In genomic region chr1:90972911-90973573, GRCm38 (mm10) we compare ENCODE assay signal across 8 mouse cellular contexts. TPM values are rescaled to one million over a fixed set of nuclear protein-coding genes. Genes with fewer than 3 reads are reported as not detected.
A peak's percentile ranks its signal among the peaks of the same experiment; 100 is the strongest.
DNase-seq lines count a peak whose midpoint lies in the region; ATAC-seq and TF ChIP-seq lines count a peak whose summit lies in the region.

No protein-coding gene starts in this region.

- DNase-seq in Patski (ENCODE audit: low read depth, low spot score): peak; percentile 72
- DNase-seq in cerebellum, postnatal 14 days: peak; percentile 98 to 99
- DNase-seq in frontal cortex, postnatal 36 days (ENCODE audit: low spot score in 2 of 2): peak; percentile 95 to 97
- peak; percentile 82 for DNase-seq in left cerebral cortex, adult 11 months (ENCODE audit: low spot score)
- DNase-seq in right cerebral cortex, adult 2 months (ENCODE audit: low spot score in 2 of 2): peak; percentile 95 to 99
- peak; percentile 98 for DNase-seq in urinary bladder, postnatal 14 days (ENCODE audit: low spot score)

- H3K36me3 ChIP-seq in hindbrain, embryonic 15.5 days: no peaks in the 10 kb centered on the region
- H3K36me3 ChIP-seq in megakaryocyte, embryonic 14.5 days (replicated peaks; ENCODE audit: low read length): no peaks in the 10 kb centered on the region

- no peak overlapping the region for H3K4me2 ChIP-seq in hindbrain, embryonic 15.5 days

- peaks cover 31% of the 10 kb centered on the region for H3K4me1 ChIP-seq in hindbrain, embryonic 15.5 days (replicated peaks)
- H3K4me1 ChIP-seq in megakaryocyte, embryonic 14.5 days: peaks cover 84% of the 10 kb centered on the region

- no peak overlapping the region for H3K27ac ChIP-seq in hindbrain, embryonic 15.5 days (replicated peaks)

- H3K9ac ChIP-seq in hindbrain, embryonic 15.5 days: no peak overlapping the region

- peak; percentile 40 for ATAC-seq in Patski
- ATAC-seq in hindbrain, embryonic 15.5 days (ENCODE audit: low FRiP score, low read depth): peak; percentile 83

- no peaks in the 10 kb centered on the region for H3K27me3 ChIP-seq in Patski
- 0 out of 2 replicates have a peak, but pooled peaks cover 7% of the 10 kb centered on the region for H3K27me3 ChIP-seq in hindbrain, embryonic 15.5 days
- peaks cover 15% of the 10 kb centered on the region for H3K27me3 ChIP-seq in megakaryocyte, embryonic 14.5 days (replicated peaks)

- CTCF ChIA-PET in Patski (lab: Charles Lee): interaction anchor here (0.8 to 4.0 kb wide), 21 partner anchors 10 to 451 kb away, joined by 3 to 36 read pairs (median 3); partner anchors contain the start of gene Ramp1

- no peaks in the 10 kb centered on the region for H3K9me3 ChIP-seq in hindbrain, embryonic 15.5 days
- H3K9me3 ChIP-seq in megakaryocyte, embryonic 14.5 days: no peaks in the 10 kb centered on the region

- H3K4me3 ChIP-seq in hindbrain, embryonic 15.5 days: no peak overlapping the region
- peak overlapping the region; percentile 83 for H3K4me3 ChIP-seq in megakaryocyte, embryonic 14.5 days (replicated peaks)

- POLR2A ChIA-PET in Patski (lab: Charles Lee): interaction anchor here (0.8 to 2.7 kb wide), 3 partner anchors 123 to 129 kb away, joined by 3 to 8 read pairs (median 5); no protein-coding TSS in a partner anchor

- in situ Hi-C loops in Patski (cut with MboI; ENCODE audit: low pct_unique_long_range_greater_than_20kb): loop anchor here (10.0 kb wide), 3 partner anchors 202 to 402 kb away; partner anchors contain the start of gene Ramp1

- TF ChIP-seq CTCF in Patski (IDR thresholded peaks at IDR 0.05): no peak

- WGBS in hindbrain, embryonic 15.5 days: 17% methylated on average over 9 of the region's 9 CpGs

RNA-seq across cellular contexts. Expression of gene Rab17, which starts 3.6 kb away (rescaled TPM):
- polyA plus RNA-seq in Patski (2021): 1.3 TPM
- 0.10 and 0.17 TPM in 2 replicates for polyA plus RNA-seq in hindbrain, embryonic 15.5 days (2015; fragmentation: Nextera tagmentation; extraction: Ambion mirVana)
- polyA plus RNA-seq in megakaryocyte, embryonic 14.5 days (2012; ENCODE audit: insufficient read depth, low replicate concordance): 3.4 TPM in 1 of 2 replicates, not detected in the other

RNA-seq across cellular contexts. Expression of gene Prlh, which starts 20.1 kb away (rescaled TPM):
- not detected for polyA plus RNA-seq in Patski (2021)
- not detected in 2 replicates for polyA plus RNA-seq in hindbrain, embryonic 15.5 days (2015; fragmentation: Nextera tagmentation; extraction: Ambion mirVana)
- not detected in 2 replicates for polyA plus RNA-seq in megakaryocyte, embryonic 14.5 days (2012; ENCODE audit: insufficient read depth, low replicate concordance)

RNA-seq across cellular contexts. Expression of gene Lrrfip1, which starts 25.5 kb away (rescaled TPM):
- polyA plus RNA-seq in Patski (2021): 126 TPM
- polyA plus RNA-seq in hindbrain, embryonic 15.5 days (2015; fragmentation: Nextera tagmentation; extraction: Ambion mirVana): 39.0 and 41.5 TPM in 2 replicates
- 1.9 and 12.2 TPM in 2 replicates for polyA plus RNA-seq in megakaryocyte, embryonic 14.5 days (2012; ENCODE audit: insufficient read depth, low replicate concordance)

RNA-seq across cellular contexts. Expression of gene Mlph, which starts 58.2 kb away (rescaled TPM):
- 0.03 TPM for polyA plus RNA-seq in Patski (2021)
- 0.29 and 0.35 TPM in 2 replicates for polyA plus RNA-seq in hindbrain, embryonic 15.5 days (2015; fragmentation: Nextera tagmentation; extraction: Ambion mirVana)
- not detected in 2 replicates for polyA plus RNA-seq in megakaryocyte, embryonic 14.5 days (2012; ENCODE audit: insufficient read depth, low replicate concordance)
